Mouse (Mus musculus): Measurements from ENCODE around the gene Gna11.

Gene Gna11

DNA sequence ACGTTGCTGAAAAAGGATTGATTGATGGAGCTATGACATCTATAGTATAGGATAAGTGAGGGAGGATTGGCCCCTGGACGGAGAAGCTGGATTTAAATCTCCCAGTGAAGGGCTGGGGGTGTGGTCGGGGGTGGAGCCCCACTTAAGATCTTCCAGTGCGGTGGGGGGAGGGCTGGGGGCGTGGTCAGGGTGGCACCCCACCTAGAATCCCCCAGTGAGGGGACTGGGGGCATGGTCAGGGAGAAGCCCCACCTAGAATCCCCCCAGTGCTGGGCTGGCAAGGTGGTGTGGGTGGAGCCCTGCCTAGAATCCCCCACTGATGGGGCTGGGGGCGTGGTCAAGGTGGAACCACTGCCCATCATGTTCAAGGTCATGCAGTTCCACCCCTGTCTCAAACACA, 37.9 kb downstream of the Gna11 start:
- no peak for DNase-seq (ENCODE audit: low read depth, low spot score)

DNA sequence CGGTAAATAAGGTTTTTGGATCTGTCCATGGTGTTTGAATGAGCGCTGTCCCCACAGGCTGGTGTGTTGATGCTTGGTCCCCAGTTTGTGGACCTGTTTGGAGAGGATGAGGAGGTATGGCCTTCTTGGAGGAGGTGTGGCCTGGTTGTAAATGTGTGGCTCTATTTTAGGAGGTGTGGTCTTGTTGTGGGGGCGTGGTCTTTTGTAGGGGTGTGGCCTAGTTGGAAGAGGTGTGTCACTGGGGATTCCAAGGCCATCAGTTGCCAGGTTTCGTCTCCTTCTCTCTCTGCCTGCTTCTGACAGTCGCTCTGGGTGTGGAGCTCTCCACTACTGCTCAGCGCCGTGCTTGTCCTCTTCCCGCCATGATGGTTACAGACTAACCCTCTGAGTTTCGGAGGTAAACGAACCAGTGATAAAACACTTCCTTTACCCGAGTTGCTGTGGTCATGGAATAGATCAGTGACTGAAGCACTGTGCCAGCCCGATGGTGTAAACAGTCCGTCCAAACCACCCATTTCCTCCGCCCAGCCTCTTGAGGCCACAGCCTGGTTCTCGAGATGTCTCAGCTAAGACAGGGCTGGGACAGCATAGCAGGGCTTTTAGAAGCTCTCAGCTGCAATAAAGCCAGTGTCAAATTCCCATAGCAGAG, 39.9 kb downstream of the Gna11 start:
- DNase-seq (ENCODE audit: low read depth, low spot score): no peak

DNA sequence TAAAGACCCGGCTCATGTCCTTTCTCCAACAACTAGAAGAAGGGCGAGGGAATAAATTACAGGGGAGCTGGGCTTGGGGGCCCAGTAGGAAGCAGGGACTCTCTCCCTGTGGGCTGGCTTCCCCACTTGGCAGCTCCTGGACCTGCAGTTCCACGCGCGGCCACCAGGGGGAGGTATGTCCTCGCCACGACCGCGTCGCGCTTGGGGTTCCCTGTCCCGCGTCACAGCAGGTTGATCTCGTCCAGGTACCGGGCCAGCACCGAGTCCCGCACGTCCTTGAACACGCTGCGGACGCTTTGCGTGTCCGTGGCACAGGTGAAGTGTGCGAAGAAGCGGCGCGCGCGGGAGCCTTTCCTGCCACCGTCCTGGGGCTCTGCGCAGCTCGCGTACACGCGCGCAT, 42.3 kb downstream of the Gna11 start:
- peak; percentile 68 for DNase-seq (ENCODE audit: low read depth, low spot score)

DNA sequence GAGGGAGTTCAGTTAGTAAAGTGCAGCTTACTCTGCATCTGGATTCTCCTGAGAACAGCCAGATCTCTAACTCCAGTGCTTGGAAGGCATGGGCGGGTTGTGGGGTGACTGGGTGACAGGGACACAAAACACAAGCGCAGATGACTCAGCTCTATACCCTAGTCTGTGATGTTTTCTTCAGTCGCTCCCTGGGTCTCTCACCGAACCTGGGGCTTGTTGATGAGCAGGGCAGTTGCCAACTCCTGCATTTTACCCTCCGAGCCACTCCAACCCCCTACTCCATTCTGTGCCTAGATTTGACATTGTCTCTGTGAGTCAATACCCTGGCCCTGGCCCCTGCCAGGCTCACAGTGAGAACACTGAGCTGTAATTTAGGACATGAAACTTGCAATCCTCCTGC, 43.1 kb downstream of the Gna11 start:
- no peak for DNase-seq (ENCODE audit: low read depth, low spot score)

DNA sequence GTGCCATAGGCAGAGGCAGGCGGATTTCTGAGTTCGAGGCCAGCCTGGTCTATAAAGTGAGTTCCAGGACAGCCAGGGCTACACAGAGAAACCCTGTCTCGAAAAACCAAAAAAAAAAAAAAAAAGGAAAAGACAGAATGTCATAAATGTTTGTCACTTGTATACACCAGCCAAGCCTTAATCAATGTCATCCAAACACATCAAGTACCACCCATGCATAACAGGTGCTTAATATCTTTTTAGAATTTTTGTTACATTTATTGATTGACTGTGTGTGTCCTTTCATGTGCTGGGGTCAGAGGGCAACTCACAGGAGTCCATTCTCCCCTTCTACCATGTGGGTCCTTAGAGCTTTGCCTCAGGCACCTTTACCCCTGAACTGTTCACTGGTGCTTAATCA, 45.0 kb downstream of the Gna11 start, which contains the start of gene S1pr4:
Gene S1pr4, minus strand, starts transcription at position 101 of the 400 bp plus-strand sequence.
- DNase-seq (ENCODE audit: low read depth, low spot score): no peak

DNA sequence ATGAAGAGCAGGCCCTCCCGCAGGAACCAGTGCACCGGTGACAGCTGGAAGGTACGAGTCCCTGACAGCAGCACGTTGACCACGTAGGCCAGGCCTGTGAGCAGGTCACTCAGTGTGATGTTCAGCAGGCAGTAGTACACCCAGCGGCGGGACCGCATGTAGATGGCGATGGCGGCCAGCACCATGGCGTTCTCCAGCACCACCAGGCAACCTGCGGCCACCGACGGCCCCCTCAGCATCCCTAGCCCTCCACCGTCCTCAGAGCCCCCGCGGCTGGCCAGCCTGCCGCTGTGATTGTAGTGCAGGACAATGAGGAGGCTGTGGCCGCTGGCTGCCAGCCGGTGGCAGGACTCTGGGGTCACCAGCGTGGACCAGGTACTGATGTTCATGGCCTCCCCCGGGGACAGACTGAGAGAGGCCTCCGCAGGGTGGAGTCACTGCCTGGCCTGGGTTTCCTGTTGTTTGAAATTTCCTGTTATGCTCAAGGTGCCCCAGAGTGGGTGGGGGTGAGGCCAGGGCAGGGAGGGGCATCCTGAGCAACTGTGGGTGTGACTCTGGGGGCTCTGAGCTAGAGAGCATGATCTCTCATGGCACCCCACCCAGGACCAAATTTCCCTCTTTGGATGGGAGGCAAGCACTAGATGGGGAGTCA, 45.6 kb downstream of the Gna11 start:
- no peak for DNase-seq (ENCODE audit: low read depth, low spot score)

DNA sequence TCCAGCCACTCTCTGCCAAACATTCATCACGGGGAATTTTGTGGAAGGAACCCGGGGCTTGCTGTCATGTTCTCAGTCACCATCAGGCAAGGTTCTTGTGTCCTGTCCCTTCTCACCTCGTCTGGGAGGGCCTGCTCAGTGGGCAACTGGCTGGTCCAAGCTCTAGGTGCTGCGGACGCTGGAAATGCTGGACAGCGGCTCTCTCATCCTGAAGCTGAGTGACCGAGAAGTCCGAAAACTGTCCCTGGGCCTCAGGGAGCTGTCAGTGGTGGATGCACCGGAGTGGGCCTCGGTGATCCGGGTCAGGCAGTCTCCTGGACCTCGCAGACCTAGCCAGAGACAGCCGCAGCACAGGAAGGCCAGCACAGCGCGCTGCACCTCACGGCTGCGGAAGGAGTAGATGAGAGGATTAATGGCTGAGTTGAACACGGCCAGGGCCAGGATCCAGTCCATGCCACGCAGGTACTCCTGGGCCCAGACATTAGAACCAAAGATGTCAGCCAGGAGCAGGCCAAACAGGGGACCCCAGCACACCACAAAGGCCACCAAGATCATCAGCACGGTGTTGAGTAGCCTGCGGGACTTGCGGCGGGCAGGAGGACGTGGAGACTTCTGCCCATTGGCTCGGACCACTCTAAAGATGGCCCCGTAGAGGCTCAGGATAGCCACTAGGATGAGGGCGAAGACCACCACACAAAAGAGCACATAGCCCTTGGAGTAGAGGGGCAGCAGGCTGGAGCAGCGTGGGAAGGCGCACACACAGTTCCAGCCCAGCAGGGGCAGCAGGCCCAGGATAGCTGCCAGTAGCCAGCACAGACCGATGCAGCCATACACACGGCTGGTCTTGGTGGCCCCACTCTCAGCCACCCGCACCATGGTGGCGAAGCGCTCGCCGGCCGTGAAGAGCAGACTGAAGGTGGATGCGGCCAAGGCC, 46.4 kb downstream of the Gna11 start:
- DNase-seq (ENCODE audit: low read depth, low spot score): no peak

DNA sequence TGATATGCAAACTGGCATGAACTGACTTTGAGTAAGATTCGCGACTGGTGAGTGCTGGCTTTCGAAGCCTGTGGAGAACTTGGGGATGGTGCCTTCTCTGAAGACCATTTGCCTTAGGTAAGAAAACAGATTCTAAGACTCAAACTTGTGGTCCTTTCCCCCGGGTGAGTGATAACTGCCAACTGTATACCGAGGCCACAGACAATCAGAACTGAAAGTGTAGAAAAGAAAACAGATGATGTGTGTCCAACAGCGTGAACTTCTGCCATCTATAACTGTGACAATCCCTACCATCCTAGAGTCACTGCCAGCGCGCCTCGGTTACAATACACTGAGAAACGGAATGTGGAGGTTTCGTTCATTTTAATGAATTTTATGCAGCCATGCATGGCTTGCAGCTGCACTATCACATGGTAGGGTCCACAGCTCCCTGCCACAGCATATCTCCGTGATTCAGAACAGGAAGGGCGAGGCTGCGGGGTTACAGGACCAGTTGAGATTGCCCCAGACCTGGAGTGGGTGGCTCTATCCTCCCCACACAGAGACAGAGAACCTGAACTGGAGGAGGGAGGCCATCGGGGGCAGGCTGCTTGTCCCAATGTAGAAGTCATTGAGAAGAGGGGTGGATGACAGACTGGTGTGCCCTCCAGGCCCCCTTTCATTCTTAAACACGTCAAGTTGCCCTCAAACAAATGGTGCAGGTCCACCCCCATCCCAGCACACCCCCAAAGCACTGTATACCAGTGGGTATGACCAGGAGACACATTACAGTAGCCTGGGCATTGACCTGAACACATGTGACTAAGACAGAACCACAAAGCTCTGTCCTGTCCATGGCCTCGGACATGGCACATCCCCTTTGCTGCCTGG, 47.4 kb downstream of the Gna11 start:
- DNase-seq (ENCODE audit: low read depth, low spot score): no peak

DNA sequence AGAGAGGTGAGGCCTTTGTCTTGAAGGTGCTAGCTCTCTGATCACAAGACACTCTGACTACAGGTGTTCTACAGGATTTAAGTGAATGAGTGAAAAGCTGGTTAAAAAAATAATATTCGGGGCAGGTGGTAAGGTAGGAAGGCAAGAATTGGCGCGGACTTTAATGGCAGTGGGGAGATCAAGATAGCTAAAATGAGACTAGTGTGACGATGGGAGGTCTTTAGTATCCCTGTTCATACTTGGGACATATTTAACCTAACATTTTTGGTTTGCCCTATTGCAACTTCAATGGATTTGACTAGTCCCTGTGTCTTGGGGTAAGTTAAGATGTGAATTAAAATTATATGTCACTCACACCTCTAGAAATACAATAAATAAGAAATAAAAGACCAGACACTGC, 48.0 kb downstream of the Gna11 start:
- no peak for DNase-seq (ENCODE audit: low read depth, low spot score)

DNA sequence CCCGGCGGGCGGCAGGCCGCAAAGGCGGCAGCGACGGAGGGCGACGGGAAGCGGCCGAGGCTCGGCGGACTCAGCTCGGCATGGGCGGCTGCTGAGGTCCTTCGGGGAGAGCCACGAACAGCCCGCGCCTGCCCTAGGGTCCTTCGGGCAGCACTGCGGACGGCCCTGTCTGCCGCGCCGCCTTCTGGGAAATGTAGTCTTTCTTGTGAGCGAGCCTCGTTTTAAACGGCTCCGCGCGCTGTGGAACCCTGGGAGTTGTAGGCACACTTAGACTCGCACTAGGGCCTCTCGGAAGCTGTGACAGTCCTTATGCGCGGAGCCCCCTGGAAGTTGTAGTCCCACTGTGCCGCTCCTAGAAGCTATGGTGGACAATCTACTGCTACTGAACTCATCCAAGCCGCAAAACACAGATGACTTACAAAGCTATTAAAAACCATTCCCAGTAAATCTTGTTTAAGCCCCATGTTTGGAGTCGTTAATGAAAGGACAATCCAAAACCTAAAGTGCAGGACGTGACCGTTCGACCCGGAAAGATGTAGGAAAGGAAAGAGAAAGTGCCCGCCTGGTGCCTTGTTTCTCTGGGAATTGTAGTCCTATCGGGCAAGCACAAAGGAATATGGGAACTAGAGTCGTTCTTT, 48.6 kb downstream of the Gna11 start, which contains the start of gene Ncln:
Gene Ncln, minus strand, starts transcription at position 129 of the 638 bp plus-strand sequence.
- peak; percentile 99 for DNase-seq (ENCODE audit: low read depth, low spot score)

DNA sequence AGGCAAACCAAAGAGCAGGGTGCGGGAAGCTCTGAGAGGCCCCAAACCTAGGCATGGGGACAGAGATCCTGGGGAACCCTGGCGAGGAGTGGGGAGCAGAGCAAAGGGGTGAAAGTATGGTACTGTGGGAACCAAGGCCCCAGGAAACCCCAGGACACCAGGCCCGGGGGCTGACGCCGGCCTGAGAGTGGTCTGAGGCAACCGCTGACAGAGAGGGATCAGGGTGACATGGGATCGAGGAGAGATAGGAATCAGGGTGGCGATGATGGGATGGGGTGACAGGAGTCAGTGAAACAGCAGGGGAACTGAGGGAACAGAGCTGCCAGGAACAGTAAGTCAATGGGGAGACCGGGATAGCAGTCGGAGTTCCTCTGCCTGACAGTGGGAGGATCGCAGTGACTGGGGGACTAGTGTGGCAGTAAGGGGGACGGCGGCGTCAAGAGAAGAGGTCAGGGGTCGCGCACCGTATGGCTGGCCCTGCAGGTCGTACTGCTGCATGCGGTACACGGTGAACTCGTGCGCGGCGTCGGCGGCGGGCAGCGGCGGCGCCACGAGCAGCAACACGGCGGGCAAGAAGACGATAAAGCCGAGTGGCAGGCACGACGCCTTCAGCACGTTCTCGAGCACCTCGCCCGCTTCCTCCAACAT, 49.2 kb downstream of the Gna11 start:
- DNase-seq (ENCODE audit: low read depth, low spot score): no peak

DNA sequence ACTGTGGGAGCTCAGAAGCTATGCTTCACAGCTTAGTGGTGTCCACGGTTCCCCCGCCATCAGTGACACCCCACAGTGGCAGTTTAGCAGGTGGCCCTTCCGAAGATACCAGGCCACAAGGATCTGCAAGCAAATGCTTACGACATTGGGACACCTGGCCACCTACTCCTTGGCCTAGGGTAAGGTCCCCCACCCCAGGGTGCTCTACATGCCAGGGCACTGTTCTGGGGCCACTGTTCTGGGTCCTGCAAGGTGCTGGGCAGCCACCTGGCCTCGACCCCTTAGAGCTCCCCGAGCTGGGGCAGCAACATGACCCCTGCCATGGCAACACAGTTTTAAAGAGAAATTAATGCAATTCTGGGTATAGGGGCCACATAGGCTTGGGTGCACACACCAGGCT, 49.8 kb downstream of the Gna11 start:
- no peak for DNase-seq (ENCODE audit: low read depth, low spot score)

DNA sequence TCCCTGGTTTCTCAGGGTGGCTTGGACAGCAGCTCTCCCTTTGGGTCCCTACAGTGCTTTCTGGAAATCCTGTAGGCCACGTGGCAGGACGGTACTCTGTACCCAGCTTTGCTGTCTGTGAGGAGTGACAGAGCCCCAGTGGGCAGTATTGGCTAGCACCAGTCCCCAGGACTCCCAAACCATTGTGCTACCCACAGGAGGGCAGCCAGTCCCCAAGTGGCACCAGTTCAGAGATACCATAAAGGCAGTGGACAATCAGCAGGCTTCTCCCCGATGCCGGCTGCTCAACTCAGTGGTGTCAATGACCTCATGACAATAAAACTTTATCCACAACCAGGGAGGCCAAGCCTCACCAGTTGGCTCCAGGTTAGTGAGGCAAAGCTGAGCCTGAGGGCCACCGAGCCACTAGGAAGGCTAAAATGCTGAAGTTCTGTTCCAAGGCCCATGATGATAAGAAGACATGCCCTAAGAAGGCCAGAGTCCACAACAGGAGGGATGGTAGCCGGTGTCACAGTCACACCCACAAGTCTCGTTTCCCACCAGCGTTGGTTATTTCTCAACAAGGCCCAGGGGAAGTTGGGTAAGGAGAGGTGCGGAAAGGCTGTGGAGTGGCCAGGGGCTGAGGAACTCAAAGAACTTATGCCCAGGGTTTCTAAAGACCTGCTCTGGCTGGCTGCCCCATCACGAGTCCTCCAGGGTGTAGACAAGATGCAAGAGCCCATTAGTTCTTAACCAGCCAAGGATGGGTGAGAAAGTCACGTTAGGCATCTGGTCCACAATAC, 50.5 kb downstream of the Gna11 start:
- DNase-seq (ENCODE audit: low read depth, low spot score): no peak

DNA sequence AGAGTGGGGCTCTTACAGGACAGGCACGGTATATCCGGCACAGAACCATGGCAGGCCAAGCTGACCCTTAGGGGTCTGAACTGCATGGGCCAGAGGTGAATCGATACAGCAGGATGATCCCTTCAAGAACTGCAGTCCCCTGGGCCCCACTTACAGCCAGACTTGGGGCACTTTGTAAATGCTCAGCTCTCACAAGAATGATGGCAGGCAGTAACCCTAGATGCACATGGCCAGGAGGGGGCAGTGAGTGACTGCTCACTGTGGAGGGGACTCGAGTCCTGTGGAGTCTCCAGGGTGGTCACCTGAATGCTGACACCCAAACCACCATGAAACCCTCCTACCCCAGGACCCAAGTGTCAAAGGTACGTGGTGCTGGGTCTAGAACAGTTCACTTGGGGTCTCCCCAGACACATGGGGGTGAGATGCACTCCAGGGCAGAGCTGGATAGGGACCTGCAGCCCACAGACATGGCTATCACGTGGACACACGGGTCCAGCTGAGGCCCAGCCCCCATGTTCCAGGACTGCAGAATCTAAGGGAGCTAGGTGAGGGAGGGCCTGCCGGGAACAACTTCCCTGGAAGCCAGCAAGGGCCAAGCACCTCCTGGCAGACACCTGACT, 51.3 kb downstream of the Gna11 start:
- no peak for DNase-seq (ENCODE audit: low read depth, low spot score)

DNA sequence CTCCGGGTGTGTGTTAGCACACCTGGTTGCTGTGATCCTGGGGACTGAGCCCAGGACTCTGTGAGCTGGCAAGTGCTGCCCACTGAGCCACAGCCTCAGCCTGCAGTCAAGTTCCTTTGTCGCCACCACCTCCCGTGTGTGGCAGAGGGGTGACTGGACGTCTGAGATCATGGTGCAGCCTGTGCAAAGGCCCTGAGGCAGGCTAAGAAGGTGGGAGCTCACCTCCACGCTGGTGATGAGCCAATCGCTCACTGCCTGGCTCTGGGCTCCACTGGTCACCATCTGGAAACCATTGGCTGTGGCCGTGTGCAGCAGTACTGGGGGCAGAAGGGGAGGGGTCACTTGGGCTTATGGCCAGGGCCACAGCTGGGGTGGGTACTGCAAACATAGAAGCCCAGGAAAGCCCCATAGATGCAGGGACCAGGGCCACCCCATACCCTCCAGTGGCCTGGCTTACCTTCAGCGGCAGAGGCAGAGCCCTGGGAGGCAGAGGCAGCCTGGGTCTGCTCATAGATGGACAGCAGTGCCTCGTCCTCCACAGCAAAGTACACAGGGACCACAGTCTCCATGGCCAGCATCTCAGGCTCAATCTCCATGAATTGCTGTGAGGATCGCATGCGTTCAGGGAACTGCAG, 52.3 kb downstream of the Gna11 start:
- DNase-seq (ENCODE audit: low read depth, low spot score): no peak

DNA sequence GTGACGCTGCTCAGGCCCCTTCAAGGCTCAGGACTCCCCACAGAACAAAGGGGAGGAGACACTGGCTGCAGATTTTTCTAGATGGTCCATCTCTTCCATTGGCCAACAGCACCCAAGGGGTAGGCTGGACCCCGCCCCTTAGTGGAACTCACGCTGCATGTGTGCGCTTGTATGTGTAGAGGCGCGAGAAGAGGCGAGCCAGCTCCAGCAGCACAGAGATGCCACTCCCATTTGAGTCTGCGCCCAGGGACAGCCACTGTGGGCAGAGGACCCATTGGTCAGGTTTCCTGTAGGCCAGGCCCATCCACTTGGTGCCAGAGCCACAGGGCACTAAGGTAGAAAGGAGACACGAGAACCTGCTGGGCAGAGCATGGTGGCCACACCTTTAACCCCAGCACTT, 54.0 kb downstream of the Gna11 start:
- DNase-seq (ENCODE audit: low read depth, low spot score): no peak

DNA sequence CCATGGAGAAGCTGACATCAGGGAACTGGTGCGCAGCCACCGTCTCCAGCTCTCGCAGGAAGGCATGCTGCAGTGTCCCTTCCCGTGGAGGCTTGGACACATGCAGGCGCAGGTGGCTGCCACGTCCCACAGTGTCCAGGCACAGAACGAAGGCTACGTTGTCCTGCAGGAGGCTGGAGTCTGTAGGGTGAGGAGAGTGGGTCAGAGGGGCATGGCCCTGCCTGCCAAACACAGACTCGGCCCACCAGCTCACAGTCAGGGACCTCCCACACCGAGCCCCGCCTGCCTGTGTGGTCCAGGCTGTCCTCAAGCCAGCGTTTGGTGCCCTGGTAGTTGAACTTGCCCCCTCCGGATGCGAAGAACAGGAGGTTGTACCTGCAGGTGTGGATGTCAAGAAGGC, 55.0 kb downstream of the Gna11 start:
- no peak for DNase-seq (ENCODE audit: low read depth, low spot score)

DNA sequence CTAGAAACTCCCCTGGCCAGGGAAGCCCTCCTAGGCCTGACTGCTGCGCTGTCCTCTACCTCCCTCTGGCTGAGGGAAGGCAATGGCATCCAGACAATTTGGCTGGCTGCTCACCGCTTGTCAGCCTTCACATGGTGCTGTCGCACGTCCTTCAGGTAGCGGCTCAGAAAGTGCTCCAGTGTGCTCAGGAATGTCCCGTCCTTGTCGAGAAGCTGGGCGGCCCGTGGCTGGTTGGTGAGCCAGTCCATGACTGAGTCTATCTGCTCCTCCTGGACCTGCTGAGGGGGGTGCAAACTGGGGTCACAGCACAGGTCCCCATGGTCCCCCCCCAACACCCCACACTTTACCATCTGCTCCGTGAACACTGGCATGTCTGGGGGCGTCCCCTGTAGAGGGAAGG, 56.9 kb downstream of the Gna11 start:
- no peak for DNase-seq (ENCODE audit: low read depth, low spot score)

DNA sequence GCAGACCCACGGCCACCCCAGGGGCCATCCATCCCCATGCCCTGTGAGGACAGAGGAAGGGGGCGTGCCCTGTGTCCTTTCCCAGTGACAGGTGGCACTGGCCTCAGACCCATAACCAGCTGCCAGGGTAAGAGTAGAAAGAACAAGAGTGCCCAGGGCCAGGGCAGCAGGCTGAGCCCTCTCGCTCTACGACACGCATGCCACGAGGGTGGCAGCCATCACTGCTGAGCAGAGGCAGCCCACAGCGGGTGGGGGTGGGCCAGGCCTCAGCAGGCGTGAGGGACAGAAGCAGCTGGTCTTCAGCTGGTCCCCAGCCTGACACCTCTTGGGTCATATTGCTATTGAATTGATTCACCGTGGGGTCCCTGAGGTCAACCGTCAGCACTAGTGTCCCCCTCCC, 58.5 kb downstream of the Gna11 start:
- no peak for DNase-seq (ENCODE audit: low read depth, low spot score)

Data from forelimb bud, embryonic 11.5 days (tissue).